Mouse (Mus musculus): ENCODE measurements around the gene Rbm17.

- no peak for TF ChIP-seq POLR2A (IDR thresholded peaks at IDR 0.05; ENCODE audit: insufficient read depth, low read depth, low read length)
- no peak for TF ChIP-seq EP300 (IDR thresholded peaks at IDR 0.05; ENCODE audit: insufficient read depth, low read depth, low read length)
Observed at GRCm38 (mm10) chr2:11546091-11546490, 57.9 kb downstream of the Rbm17 start.

All from heart, adult 2 months (tissue).